Mouse (Mus musculus): Measurements from ENCODE around the gene Vmn1r12.
"Not testable (repeated sequence)": the region's sequence is repeated elsewhere in the genome, so short reads cannot be mapped to it uniquely, and the experiment has no call there.

The Vmn1r12 gene

GRCm38 (mm10) chr6:57156619-57157018, at the start of gene Vmn1r12:
TSS of gene Vmn1r12 (plus strand) at chr6:57156919.
- DNase-seq: no peak

GRCm38 (mm10) chr6:57109154-57109553, 47.6 kb upstream of the Vmn1r12 start, which contains the start of gene Vmn1r10:
TSS of gene Vmn1r10 (plus strand) at chr6:57109454.
- no peak for DNase-seq

- DNase-seq: no peak
Measured at GRCm38 (mm10) chr6:57133155-57133554, 23.6 kb upstream of the Vmn1r12 start, which contains the start of gene Vmn1r11. TSS of gene Vmn1r11 (plus strand) at chr6:57133455.

- DNase-seq: peak; percentile 76
Measured at GRCm38 (mm10) chr6:57190016-57190415, 33.3 kb downstream of the Vmn1r12 start.

- DNase-seq: not testable (repeated sequence)
Measured at GRCm38 (mm10) chr6:57202990-57203389, 46.3 kb downstream of the Vmn1r12 start, which contains the start of gene Vmn1r13. TSS of gene Vmn1r13 (plus strand) at chr6:57203290.
